Mouse (Mus musculus) CH12.LX (cell line): ENCODE measurements at regions not wholly inside any gene's neighbourhood (a gene's known extent, or its start where the extent isn't known, plus 50 kb on each side); places are given as distances from the start of the nearest gene placed in this dataset.

Experiments used
- DNase-seq: peaks from one replicate; pipeline ENCODE4 v3.0.0-alpha.2; 2013; ENCODE audit errors: extremely low read depth
- H3K27ac ChIP-seq: 2 replicates; pipeline ENCODE4 v1.5.1; 2012; ENCODE audit warnings: low read depth, mild to moderate bottlenecking, control low read depth, moderate library complexity; ENCODE audit not compliant: insufficient read depth
- H3K27me3 ChIP-seq: replicated peaks from 2 replicates; pipeline ENCODE3; 2012; ENCODE audit warnings: inconsistent platforms
- H3K36me3 ChIP-seq, 2 experiments: replicated peaks in 1 of 2; 2 replicates each; pipeline versions ENCODE3 to v1.6.1; 2012; ENCODE audit warnings: inconsistent platforms in 1 of 2, low read length in 1 of 2, mild to moderate bottlenecking in 1 of 2, mixed read lengths in 1 of 2, moderate library complexity in 1 of 2; ENCODE audit not compliant: control insufficient read depth in 1 of 2, insufficient read depth in 1 of 2
- H3K4me1 ChIP-seq, 2 experiments: 2 replicates each; pipeline ENCODE4 v1.6.1; 2012; ENCODE audit warnings: inconsistent platforms in 1 of 2, moderate library complexity in 1 of 2; ENCODE audit not compliant: insufficient read depth in 2 of 2, control insufficient read depth in 1 of 2
- H3K4me2 ChIP-seq: 2 replicates; pipeline ENCODE4 v1.6.1; 2012; ENCODE audit warnings: low read depth, mild to moderate bottlenecking, control low read depth; ENCODE audit not compliant: poor library complexity, insufficient read depth, severe bottlenecking
- H3K4me3 ChIP-seq, 3 experiments: fragments of 150-350 bp in 1 of 3; sonication (generic) in 1 of 3; replicated peaks in 1 of 3; 2 replicates each; pipeline versions ENCODE3 to v1.5.1; 2011 to 2012; ENCODE audit warnings: low read depth in 2 of 3, low read length in 2 of 3, mild to moderate bottlenecking in 2 of 3, moderate library complexity in 2 of 3, control low read depth in 1 of 3, improper control_type of control experiment in 1 of 3, inconsistent platforms in 1 of 3, mixed read lengths in 1 of 3; ENCODE audit not compliant: poor library complexity in 1 of 3
- H3K79me2 ChIP-seq: replicated peaks from 2 replicates; pipeline ENCODE4 v1.6.1; 2012; ENCODE audit warnings: mild to moderate bottlenecking, moderate library complexity; ENCODE audit not compliant: control insufficient read depth, poor library complexity, insufficient read depth, severe bottlenecking; ENCODE audit errors: extremely low read depth
- H3K9ac ChIP-seq: 2 replicates; pipeline ENCODE4 v1.6.1; 2012; ENCODE audit warnings: low read depth, mild to moderate bottlenecking, control low read depth, moderate library complexity; ENCODE audit not compliant: insufficient read depth
- H3K9me3 ChIP-seq: replicated peaks from 2 replicates; pipeline ENCODE3; 2012; ENCODE audit warnings: low read length, inconsistent platforms, mixed read lengths
- BHLHE40 ChIP-seq: IDR thresholded peaks from 2 replicates; pipeline ENCODE4 v1.6.1; 2011; ENCODE audit warnings: mild to moderate bottlenecking, low read depth, low read length, improper control_type of control experiment
- CHD1 ChIP-seq: IDR thresholded peaks from 2 replicates; pipeline ENCODE4 v1.6.1; 2012; ENCODE audit warnings: low read depth, low read length, improper control_type of control experiment, inconsistent platforms
- CHD2 ChIP-seq: IDR thresholded peaks from 2 replicates; pipeline ENCODE4 v1.6.1; 2011; ENCODE audit warnings: low read length, improper control_type of control experiment
- ELF1 ChIP-seq: IDR thresholded peaks from 2 replicates; pipeline ENCODE4 v1.6.1; 2014; ENCODE audit warnings: low read depth, mild to moderate bottlenecking, inconsistent platforms, low read length, improper control_type of control experiment
- EP300 ChIP-seq: IDR thresholded peaks from 2 replicates; pipeline ENCODE4 v1.6.1; 2011; ENCODE audit warnings: low read length, improper control_type of control experiment
- ETS1 ChIP-seq: conservative IDR thresholded peaks from 2 replicates; pipeline ENCODE4 v1.6.1; 2012; ENCODE audit warnings: low read depth, mild to moderate bottlenecking, inconsistent platforms, low read length, improper control_type of control experiment, moderate library complexity
- GABPA ChIP-seq: IDR thresholded peaks from 2 replicates; pipeline ENCODE4 v1.6.1; 2012; ENCODE audit warnings: low read depth, low read length, improper control_type of control experiment, inconsistent platforms; ENCODE audit not compliant: insufficient replicate concordance
- IRF4 ChIP-seq: IDR thresholded peaks from 2 replicates; pipeline ENCODE4 v1.6.1; 2014; ENCODE audit warnings: low read depth, mild to moderate bottlenecking, inconsistent platforms, low read length, improper control_type of control experiment
- JUND ChIP-seq: conservative IDR thresholded peaks from 2 replicates; pipeline ENCODE4 v1.6.1; 2011; ENCODE audit warnings: low read depth, low read length, improper control_type of control experiment
- MAFK ChIP-seq: IDR thresholded peaks from 2 replicates; pipeline ENCODE4 v1.6.1; 2011; ENCODE audit warnings: low read length, improper control_type of control experiment; ENCODE audit not compliant: insufficient replicate concordance
- MAX ChIP-seq: IDR thresholded peaks from 2 replicates; pipeline ENCODE4 v1.6.1; 2011; ENCODE audit warnings: low read length, improper control_type of control experiment
- MAZ ChIP-seq: IDR thresholded peaks from 2 replicates; pipeline ENCODE4 v1.6.1; 2012; ENCODE audit warnings: low read depth, mild to moderate bottlenecking, inconsistent platforms, low read length, improper control_type of control experiment, moderate library complexity
- POLR2A ChIP-seq: IDR thresholded peaks from 2 replicates; pipeline ENCODE4 v1.6.1; 2011; ENCODE audit warnings: low read depth, mild to moderate bottlenecking, improper control_type of control experiment, low read length
- RCOR1 ChIP-seq: conservative IDR thresholded peaks from 2 replicates; pipeline ENCODE4 v1.6.1; 2012; ENCODE audit warnings: low read depth, mild to moderate bottlenecking, inconsistent platforms, low read length, improper control_type of control experiment
- SIN3A ChIP-seq: IDR thresholded peaks from 2 replicates; pipeline ENCODE4 v1.6.1; 2012; ENCODE audit warnings: low read length, improper control_type of control experiment, inconsistent platforms
- SMC3 ChIP-seq: IDR thresholded peaks from 2 replicates; pipeline ENCODE4 v1.6.1; 2011; ENCODE audit warnings: low read depth, low read length, improper control_type of control experiment
- TCF12 ChIP-seq: IDR thresholded peaks from 2 replicates; pipeline ENCODE4 v1.6.1; 2014; ENCODE audit warnings: low read depth, mild to moderate bottlenecking, inconsistent platforms, low read length, improper control_type of control experiment
- UBTF ChIP-seq: IDR thresholded peaks from 2 replicates; pipeline ENCODE4 v1.6.1; 2012; ENCODE audit warnings: low read depth, mild to moderate bottlenecking, inconsistent platforms, low read length, improper control_type of control experiment, moderate library complexity
- USF1 ChIP-seq: IDR thresholded peaks from 2 replicates; pipeline ENCODE4 v1.6.1; 2014; ENCODE audit warnings: low read depth, mild to moderate bottlenecking, inconsistent platforms, low read length, improper control_type of control experiment
- ZKSCAN1 ChIP-seq: IDR thresholded peaks from 2 replicates; pipeline ENCODE4 v1.6.1; 2012; ENCODE audit warnings: low read depth, inconsistent platforms, low read length, improper control_type of control experiment, borderline replicate concordance
- dilution Hi-C: fragments of 300-500 bp; cut with MboI; formaldehyde crosslinking; loops from 2 replicates; pipeline ENCODE4 v1.14.3; 2020; ENCODE audit warnings: low sequenced_read_pairs; ENCODE audit not compliant: extremely low pct_unique_long_range_greater_than_20kb, extremely low pct_ligation_motif_present
- in situ Hi-C: fragments of 300-500 bp; cut with MboI; formaldehyde crosslinking; loops from 3 replicates; pipeline ENCODE4 v1.14.3; 2019; ENCODE audit warnings: low sequenced_read_pairs, low pct_ligation_motif_present, low pct_unique_long_range_greater_than_20kb, mixed read lengths

DNA sequence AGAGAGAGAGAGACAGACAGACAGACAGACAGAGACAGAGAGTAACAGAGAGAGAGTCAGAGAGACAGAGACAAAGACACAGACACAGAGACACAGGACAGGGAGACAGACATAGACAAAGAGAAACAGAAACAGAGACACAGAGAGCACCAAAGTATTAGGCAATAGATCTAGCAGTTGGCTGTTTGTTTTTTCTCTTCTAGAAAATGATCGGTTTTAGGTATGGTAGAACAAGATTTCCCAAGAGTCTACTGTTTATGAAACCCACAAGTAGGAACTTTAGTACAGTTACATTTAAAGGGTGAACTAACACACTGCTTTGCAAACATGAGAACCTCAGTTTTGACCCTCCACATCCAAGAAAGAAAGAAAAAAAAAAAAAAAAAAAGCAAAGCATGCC, 3350.2 kb upstream of the Gm7489 start:
- dilution Hi-C loops: no loop called here
- Histone ChIP-seq H3K27ac (no peak overlapping the region), H3K4me1 (no peaks in the 10 kb centered on the region), H3K27me3 (no peaks in the 10 kb centered on the region), H3K4me3 (no peak overlapping the region), H3K9ac (no peak overlapping the region), H3K36me3 (no peaks in the 10 kb centered on the region), H3K4me2 (no peak overlapping the region), H3K79me2 (no peaks in the 10 kb centered on the region), H3K9me3 (peaks cover 32% of the 10 kb centered on the region)
- in situ Hi-C loops: no loop called here
- DNase-seq: no peak
- no peak for TF ChIP-seq UBTF
- no peak for TF ChIP-seq USF1
- TF ChIP-seq GABPA: no peak
- no peak for TF ChIP-seq POLR2A
- no peak for TF ChIP-seq IRF4
- TF ChIP-seq BHLHE40: no peak
- no peak for TF ChIP-seq ELF1
- TF ChIP-seq ZKSCAN1: no peak
- TF ChIP-seq JUND: no peak
- no peak for TF ChIP-seq RCOR1

DNA sequence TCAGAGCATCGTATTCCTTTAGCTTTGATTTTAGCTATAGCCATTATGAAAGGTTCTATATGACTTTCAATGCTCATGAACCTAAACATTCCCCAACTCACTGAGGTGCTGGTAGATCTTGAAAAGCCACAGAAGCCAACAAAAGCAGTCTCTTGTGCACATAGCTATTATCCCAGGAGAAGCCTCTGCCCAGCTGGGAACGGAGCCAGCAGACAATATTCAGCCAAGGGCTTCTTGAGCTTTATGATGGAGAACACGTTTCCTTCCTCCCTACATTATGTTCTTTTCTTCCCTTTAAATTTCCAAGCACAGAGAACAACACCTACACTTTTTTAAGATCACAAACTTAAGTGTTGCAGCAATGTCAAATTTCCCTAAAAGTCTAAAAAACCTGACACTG, 3321.1 kb upstream of the Gm7489 start:
- DNase-seq: no peak
- peaks cover 38% of the 10 kb centered on the region for H3K9me3 ChIP-seq
- in situ Hi-C loops: no loop called here
- H3K27me3 ChIP-seq: no peaks in the 10 kb centered on the region
- dilution Hi-C loops: no loop called here
- no peak overlapping the region for H3K4me2 ChIP-seq
- H3K36me3 ChIP-seq: no peaks in the 10 kb centered on the region
- no peak overlapping the region for H3K9ac ChIP-seq
- H3K4me3 ChIP-seq: no peak overlapping the region
- H3K79me2 ChIP-seq: no peaks in the 10 kb centered on the region
- TF ChIP-seq UBTF: no peak
- TF ChIP-seq USF1: no peak
- no peak for TF ChIP-seq GABPA
- TF ChIP-seq ELF1: no peak
- no peak for TF ChIP-seq CHD2
- no peak for TF ChIP-seq TCF12
- no peak for TF ChIP-seq SIN3A
- TF ChIP-seq SMC3: no peak
- TF ChIP-seq MAZ: no peak
- no peak for TF ChIP-seq IRF4
- no peak for TF ChIP-seq ZKSCAN1
- TF ChIP-seq EP300: no peak
- no peak for TF ChIP-seq MAFK
- no peak for TF ChIP-seq MAX
- TF ChIP-seq CHD1: no peak
- no peak for TF ChIP-seq ETS1
- TF ChIP-seq, all 38 proteins: peak for 0
- Histone ChIP-seq H3K4me1 (no peaks in the 10 kb centered on the region), H3K27ac (no peak overlapping the region)
